Mouse (Mus musculus) ES-Bruce4 (cell line): ENCODE data around the gene Camta1.

ENCODE experiments used
- CTCF ChIP-seq: IDR thresholded peaks from one replicate; pipeline ENCODE4 v1.8.1; 2011; ENCODE audit warnings: low read depth, low read length
- EP300 ChIP-seq: IDR thresholded peaks from 2 replicates; pipeline ENCODE4 v1.6.1; 2011; ENCODE audit warnings: low read depth, low read length; ENCODE audit not compliant: insufficient read depth
- POLR2A ChIP-seq: IDR thresholded peaks from one replicate; pipeline ENCODE4 v1.8.1; 2011; ENCODE audit warnings: low read length; ENCODE audit not compliant: insufficient read depth

DNA sequence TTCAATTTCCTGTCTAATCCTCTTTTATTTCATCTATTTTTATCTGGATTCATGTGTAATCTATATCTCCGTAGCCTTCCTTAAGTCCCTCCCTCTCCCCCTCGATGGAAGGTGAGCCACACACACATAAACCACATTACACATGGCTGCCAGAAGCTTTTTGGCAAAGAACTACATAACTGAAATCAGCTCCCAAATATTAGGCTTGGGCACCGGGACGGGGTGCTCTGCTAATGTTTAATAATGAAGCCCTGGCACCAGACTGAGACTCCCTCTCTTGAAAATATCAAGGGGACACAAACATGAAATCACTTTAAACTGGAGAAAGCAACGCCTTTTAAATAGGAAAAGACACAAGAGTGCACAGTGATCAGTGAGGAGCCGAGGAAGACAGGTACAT, 755.8 kb downstream of the Camta1 start:
- TF ChIP-seq CTCF (no peak), POLR2A (no peak), EP300 (no peak)
